Mouse (Mus musculus) thymus, adult 2 months (tissue): ENCODE results near the gene Smim12.

Experiments
- CTCF ChIP-seq: fragments of 200-500 bp; IDR thresholded peaks from 2 replicates; pipeline ENCODE4 v1.5.1; 2012; ENCODE audit warnings: mild to moderate bottlenecking, control low read depth, low read length, moderate library complexity, borderline replicate concordance; ENCODE audit not compliant: control insufficient read depth, poor library complexity, insufficient read depth; ENCODE audit errors: extremely low read depth
- POLR2A ChIP-seq: fragments of 200-500 bp; IDR thresholded peaks from 2 replicates; pipeline ENCODE4 v1.6.1; 2012; ENCODE audit warnings: mild to moderate bottlenecking, low read length, control low read depth, moderate library complexity; ENCODE audit not compliant: control insufficient read depth, poor library complexity, insufficient read depth; ENCODE audit errors: extremely low read depth

- no peak for TF ChIP-seq CTCF
- TF ChIP-seq POLR2A: no peak
Observed at GRCm38 (mm10) chr4:127264183-127264554, 20.6 kb downstream of the Smim12 start.
